ENCODE assay signal across 8 mouse cellular contexts in genomic region chr14:54652787-54653186, GRCm38 (mm10). TPM values are rescaled to one million over a fixed set of nuclear protein-coding genes. Genes with fewer than 3 reads are reported as not detected.
DNase-seq lines count a peak whose midpoint lies in the region; ATAC-seq and TF ChIP-seq lines count a peak whose summit lies in the region.

No protein-coding gene starts in this region.

- dilution Hi-C loops in CH12.LX (cut with MboI; ENCODE audit: extremely low pct_ligation_motif_present, extremely low pct_unique_long_range_greater_than_20kb, low sequenced_read_pairs), result no loop called here

- DNase-seq in heart, adult 11 months, result peak; percentile 88
- DNase-seq in heart, postnatal 36 days, result no peak
- peak; percentile 63 for DNase-seq in CH12.LX (ENCODE audit: extremely low read depth)
- DNase-seq in forebrain, postnatal 0 days, result peak; percentile 19
- no peak for DNase-seq in gastrocnemius, postnatal 25 days
- DNase-seq in gastrocnemius, postnatal 10 days, result no peak

- H3K79me2 ChIP-seq in CH12.LX (replicated peaks; ENCODE audit: control insufficient read depth, extremely low read depth, insufficient read depth, poor library complexity, severe bottlenecking), result peaks cover 52% of the 10 kb centered on the region

- H3K4me3 ChIP-seq in CH12.LX (replicated peaks in 1 of 3; ENCODE audit: low read depth in 2 of 3, low read length in 2 of 3, poor library complexity in 1 of 3), result peak overlapping the region; percentile 70 to 72 (median 71)
- H3K4me3 ChIP-seq in forebrain, postnatal 0 days (ENCODE audit: low read depth, low read length), result peak overlapping the region; percentile 87
- H3K4me3 ChIP-seq in liver, embryonic 16.5 days (ENCODE audit: low read depth, low read length), result peak overlapping the region; percentile 74

- intact Hi-C loops in heart, postnatal 36 days (cut with DNase I), result loop anchor here (5.0 kb wide), 1 partner anchor 35 kb away; the partner anchor contains the start of genes 1700123O20Rik and Acin1

- peaks cover 55 to 70% of the 10 kb centered on the region in 2 experiments for H3K36me3 ChIP-seq in CH12.LX (replicated peaks in 1 of 2; ENCODE audit: control insufficient read depth in 1 of 2, insufficient read depth in 1 of 2, low read length in 1 of 2)
- peaks cover 50% of the 10 kb centered on the region for H3K36me3 ChIP-seq in forebrain, postnatal 0 days (ENCODE audit: insufficient read depth)
- H3K36me3 ChIP-seq in liver, embryonic 16.5 days (ENCODE audit: control insufficient read depth, insufficient read depth), result peaks cover 51% of the 10 kb centered on the region

- H3K4me1 ChIP-seq in CH12.LX (ENCODE audit: control insufficient read depth in 1 of 2, insufficient read depth in 2 of 2), result peaks cover 14 to 52% of the 10 kb centered on the region in 2 experiments
- H3K4me1 ChIP-seq in forebrain, postnatal 0 days (ENCODE audit: insufficient read depth), result peaks cover 16% of the 10 kb centered on the region
- H3K4me1 ChIP-seq in liver, embryonic 16.5 days (ENCODE audit: control insufficient read depth, low read depth, low read length), result peaks cover 23% of the 10 kb centered on the region

- H3K4me2 ChIP-seq in CH12.LX (ENCODE audit: insufficient read depth, low read depth, poor library complexity, severe bottlenecking), result peak overlapping the region; percentile 96
- H3K4me2 ChIP-seq in forebrain, postnatal 0 days (ENCODE audit: low read depth), result peak overlapping the region; percentile 67
- H3K4me2 ChIP-seq in liver, embryonic 16.5 days (ENCODE audit: low read depth, low read length), result peak overlapping the region; percentile 71

- WGBS in forebrain, postnatal 0 days, result 3% methylated on average over 7 of the region's 7 CpGs
- WGBS in liver, embryonic 16.5 days (ENCODE audit: insufficient replicate concordance), result 0% methylated on average over 7 of the region's 7 CpGs

- peak overlapping the region; percentile 97 for H3K9ac ChIP-seq in CH12.LX (ENCODE audit: insufficient read depth, low read depth)
- H3K9ac ChIP-seq in forebrain, postnatal 0 days, result peak overlapping the region; percentile 85
- peak overlapping the region; percentile 77 for H3K9ac ChIP-seq in liver, embryonic 16.5 days (ENCODE audit: low read depth, low read length)

- no peak for TF ChIP-seq EP300 in CH12.LX (IDR thresholded peaks at IDR 0.05; ENCODE audit: low read length)

- H3K27me3 ChIP-seq in CH12.LX (replicated peaks), result no peaks in the 10 kb centered on the region
- no peaks in the 10 kb centered on the region for H3K27me3 ChIP-seq in forebrain, postnatal 0 days (ENCODE audit: insufficient read depth, low read length)
- no peaks in the 10 kb centered on the region for H3K27me3 ChIP-seq in liver, embryonic 16.5 days (ENCODE audit: control insufficient read depth, insufficient read depth, low read depth, low read length)

- no peaks in the 10 kb centered on the region for H3K9me3 ChIP-seq in CH12.LX (replicated peaks; ENCODE audit: low read length)
- no peaks in the 10 kb centered on the region for H3K9me3 ChIP-seq in forebrain, postnatal 0 days (ENCODE audit: low read length)
- H3K9me3 ChIP-seq in liver, embryonic 16.5 days (replicated peaks; ENCODE audit: control insufficient read depth, low read length), result no peaks in the 10 kb centered on the region

- no peak for TF ChIP-seq RAD21 in CH12.LX (IDR thresholded peaks at IDR 0.05; ENCODE audit: low read depth, low read length)

- peak; percentile 23; the same call in 1 of the 2 replicates for ATAC-seq in forebrain, postnatal 0 days
- no peak for ATAC-seq in liver, embryonic 16.5 days (ENCODE audit: low read depth)
- no peak for ATAC-seq in activated CD4-positive, CD25-positive, alpha-beta regulatory T cell, adult 4 months

- no peak for TF ChIP-seq CTCF in CH12.LX (conservative IDR thresholded peaks at IDR 0.05 in 1 of 2, IDR thresholded peaks at IDR 0.05 in 1 of 2; ENCODE audit: low read depth in 2 of 2, low read length in 2 of 2)
- TF ChIP-seq CTCF in forebrain, postnatal 0 days (IDR thresholded peaks at IDR 0.05; ENCODE audit: low read depth), result no peak

- no peak for TF ChIP-seq POLR2A in CH12.LX (IDR thresholded peaks at IDR 0.05; ENCODE audit: low read depth, low read length)

- in situ Hi-C loops in CH12.LX (cut with MboI; ENCODE audit: low pct_ligation_motif_present, low pct_unique_long_range_greater_than_20kb, low sequenced_read_pairs), result loop anchor here (5.0 kb wide), 1 partner anchor 50 kb away; no protein-coding TSS in a partner anchor

- H3K27ac ChIP-seq in CH12.LX (ENCODE audit: insufficient read depth, low read depth), result no peak overlapping the region
- H3K27ac ChIP-seq in forebrain, postnatal 0 days (ENCODE audit: low read depth, low read length), result peak overlapping the region; percentile 93
- H3K27ac ChIP-seq in liver, embryonic 16.5 days (ENCODE audit: low read length), result no peak overlapping the region; the same call in 1 of the 2 replicates

TF ChIP-seq in CH12.LX, 34 proteins besides CTCF, POLR2A, EP300 and RAD21:
- TF ChIP-seq MYC (IDR thresholded peaks at IDR 0.05; ENCODE audit: low read depth, low read length), result peak; percentile 54; the same call in 1 of the 2 replicates
- no peak for TF ChIP-seq ZNF384 (IDR thresholded peaks at IDR 0.05; ENCODE audit: low read depth, low read length)
- TF ChIP-seq SMC3 (IDR thresholded peaks at IDR 0.05; ENCODE audit: low read depth, low read length), result no peak
- TF ChIP-seq MXI1 (IDR thresholded peaks at IDR 0.05; ENCODE audit: low read depth, low read length), result peak; percentile 76

RNA-seq across cellular contexts. Expression of gene Cdh24, which starts 11.6 kb away (rescaled TPM):
- under 1 TPM; 0.27 to 0.44 TPM for total RNA-seq in heart, postnatal 36 days (2021)
- total RNA-seq in CH12.LX (2012; rRNA removed), result 1.5 and 1.6 TPM in 2 replicates
- total RNA-seq in CH12.LX (2014; rRNA removed), result 1.0 and 1.2 TPM in 2 replicates
- 4.9 and 5.4 TPM in 2 replicates for polyA plus RNA-seq in CH12.LX (2012; ENCODE audit: insufficient read length, low read depth)
- total RNA-seq in forebrain, postnatal 0 days (2014; rRNA removed), result 15.6 and 21.7 TPM in 2 replicates
- polyA plus RNA-seq in forebrain, postnatal 0 days (2015; fragmentation: Nextera tagmentation; extraction: Ambion mirVana), result 3.8 and 4.6 TPM in 2 replicates
- polyA plus RNA-seq in liver, embryonic 16.5 days (2015; fragmentation: Nextera tagmentation; extraction: Ambion mirVana), result 0.13 and 0.25 TPM in 2 replicates
- under 1 TPM; 0.28 to 0.38 TPM for total RNA-seq in gastrocnemius, postnatal 25 days (2021)
- total RNA-seq in gastrocnemius, postnatal 10 days (2021), result 1 to 10 TPM in 1 of 2 experiments, under 1 TPM in 1; 0.96 to 1.8 TPM
- polyA plus RNA-seq in activated CD4-positive, CD25-positive, alpha-beta regulatory T cell, adult 4 months (2017; shearing (Covaris generic)), result under 1 TPM; 0.16 to 0.31 TPM

RNA-seq across cellular contexts. Expression of gene Gm17606, which starts 12.0 kb away (rescaled TPM):
- not detected for total RNA-seq in heart, postnatal 36 days (2021)
- total RNA-seq in CH12.LX (2012; rRNA removed) (not detected in 2 replicates), CH12.LX (2014; rRNA removed) (not detected in 2 replicates)
- polyA plus RNA-seq in CH12.LX (2012; ENCODE audit: insufficient read length, low read depth), result 1.9 and 2.5 TPM in 2 replicates
- not detected in 2 replicates for total RNA-seq in forebrain, postnatal 0 days (2014; rRNA removed)
- not detected in 2 replicates for polyA plus RNA-seq in forebrain, postnatal 0 days (2015; fragmentation: Nextera tagmentation; extraction: Ambion mirVana)
- not detected in 2 replicates for polyA plus RNA-seq in liver, embryonic 16.5 days (2015; fragmentation: Nextera tagmentation; extraction: Ambion mirVana)
- not detected for total RNA-seq in gastrocnemius, postnatal 25 days (2021)
- not detected for total RNA-seq in gastrocnemius, postnatal 10 days (2021)
- polyA plus RNA-seq in activated CD4-positive, CD25-positive, alpha-beta regulatory T cell, adult 4 months (2017; shearing (Covaris generic)), result not detected

RNA-seq across cellular contexts. Expression of gene Psmb11, which starts 31.6 kb away (rescaled TPM):
- total RNA-seq in heart, postnatal 36 days (2021), result not detected
- total RNA-seq in CH12.LX (2012; rRNA removed), result not detected in 2 replicates
- not detected in 2 replicates for total RNA-seq in CH12.LX (2014; rRNA removed)
- polyA plus RNA-seq in CH12.LX (2012; ENCODE audit: insufficient read length, low read depth), result not detected in 2 replicates
- under 0.01 TPM in 1 of 2 replicates, not detected in the other for total RNA-seq in forebrain, postnatal 0 days (2014; rRNA removed)
- polyA plus RNA-seq in forebrain, postnatal 0 days (2015; fragmentation: Nextera tagmentation; extraction: Ambion mirVana), result 0.04 and 0.08 TPM in 2 replicates
- not detected in 2 replicates for polyA plus RNA-seq in liver, embryonic 16.5 days (2015; fragmentation: Nextera tagmentation; extraction: Ambion mirVana)
- total RNA-seq in gastrocnemius, postnatal 25 days (2021), result not detected
- not detected for total RNA-seq in gastrocnemius, postnatal 10 days (2021)
- not detected for polyA plus RNA-seq in activated CD4-positive, CD25-positive, alpha-beta regulatory T cell, adult 4 months (2017; shearing (Covaris generic))

RNA-seq across cellular contexts. Expression of gene 1700123O20Rik, which starts 33.2 kb away (rescaled TPM):
- 10 to 100 TPM; 14.5 to 16.1 TPM for total RNA-seq in heart, postnatal 36 days (2021)
- total RNA-seq in CH12.LX (2012; rRNA removed) (33.1 and 37.4 TPM in 2 replicates), CH12.LX (2014; rRNA removed) (56.0 and 59.1 TPM in 2 replicates)
- 60.7 and 63.3 TPM in 2 replicates for polyA plus RNA-seq in CH12.LX (2012; ENCODE audit: insufficient read length, low read depth)
- 32.0 and 36.2 TPM in 2 replicates for total RNA-seq in forebrain, postnatal 0 days (2014; rRNA removed)
- 66.6 and 70.7 TPM in 2 replicates for polyA plus RNA-seq in forebrain, postnatal 0 days (2015; fragmentation: Nextera tagmentation; extraction: Ambion mirVana)
- polyA plus RNA-seq in liver, embryonic 16.5 days (2015; fragmentation: Nextera tagmentation; extraction: Ambion mirVana), result 40.2 and 42.6 TPM in 2 replicates
- total RNA-seq in gastrocnemius, postnatal 25 days (2021), result 10 to 100 TPM in 1 of 2 experiments, 1 to 10 TPM in 1; 8.4 to 10.0 TPM
- 10 to 100 TPM; 16.2 to 16.9 TPM for total RNA-seq in gastrocnemius, postnatal 10 days (2021)
- 10 to 100 TPM; 91.8 to 93.8 TPM for polyA plus RNA-seq in activated CD4-positive, CD25-positive, alpha-beta regulatory T cell, adult 4 months (2017; shearing (Covaris generic))

RNA-seq across cellular contexts. Expression of gene Acin1, which starts 33.9 kb away (rescaled TPM):
- total RNA-seq in heart, postnatal 36 days (2021), result 10 to 100 TPM; 72.2 to 80.2 TPM
- total RNA-seq in CH12.LX (2012; rRNA removed) (118 and 148 TPM in 2 replicates), CH12.LX (2014; rRNA removed) (74.0 and 85.6 TPM in 2 replicates)
- 324 and 364 TPM in 2 replicates for polyA plus RNA-seq in CH12.LX (2012; ENCODE audit: insufficient read length, low read depth)
- total RNA-seq in forebrain, postnatal 0 days (2014; rRNA removed), result 143 and 147 TPM in 2 replicates
- 80.7 and 97.0 TPM in 2 replicates for polyA plus RNA-seq in forebrain, postnatal 0 days (2015; fragmentation: Nextera tagmentation; extraction: Ambion mirVana)
- 43.5 and 45.1 TPM in 2 replicates for polyA plus RNA-seq in liver, embryonic 16.5 days (2015; fragmentation: Nextera tagmentation; extraction: Ambion mirVana)
- 10 to 100 TPM; 61.2 to 78.1 TPM for total RNA-seq in gastrocnemius, postnatal 25 days (2021)
- total RNA-seq in gastrocnemius, postnatal 10 days (2021), result 100 to 1,000 TPM in 1 of 2 experiments, 10 to 100 TPM in 1; 90.7 to 110 TPM
- polyA plus RNA-seq in activated CD4-positive, CD25-positive, alpha-beta regulatory T cell, adult 4 months (2017; shearing (Covaris generic)), result 100 to 1,000 TPM; 136 to 148 TPM

Comparison
In these comparisons a context has a peak if more than half of its experiments do, and no peak if none do; other contexts are left out.
1. DNase-seq: peak in heart, adult 11 months (single experiment), CH12.LX (single experiment) and forebrain, postnatal 0 days (single experiment); none in heart, postnatal 36 days (0 of 2), gastrocnemius, postnatal 25 days (single experiment) and gastrocnemius, postnatal 10 days (single experiment).
2. Peak in every context shown above with its lines, with median percentiles within 50 percentile points of each other: H3K4me2 ChIP-seq, H3K4me3 ChIP-seq and H3K9ac ChIP-seq.